Mouse (Mus musculus) testis, adult 2 months (tissue): ENCODE data around the gene Chaf1b. TPM values are rescaled to one million over a fixed set of nuclear protein-coding genes. Genes with fewer than 3 reads are reported as not detected.

ENCODE experiments used
- H3K27ac ChIP-seq: fragments of 200-500 bp; 2 replicates; pipeline ENCODE4 v1.5.1; 2012; ENCODE audit warnings: low read depth, low read length; ENCODE audit not compliant: control insufficient read depth, insufficient read depth
- H3K27me3 ChIP-seq: fragments of 200-500 bp; 2 replicates; pipeline ENCODE4 v1.6.1; 2012; ENCODE audit warnings: mild to moderate bottlenecking, low read length, moderate library complexity; ENCODE audit not compliant: control insufficient read depth, insufficient read depth
- H3K36me3 ChIP-seq: fragments of 200-500 bp; 2 replicates; pipeline ENCODE4 v1.6.1; 2012; ENCODE audit warnings: mild to moderate bottlenecking, low read length; ENCODE audit not compliant: control insufficient read depth, insufficient read depth
- H3K4me1 ChIP-seq: fragments of 200-500 bp; 2 replicates; pipeline ENCODE4 v1.6.1; 2012; ENCODE audit warnings: low read length; ENCODE audit not compliant: control insufficient read depth, insufficient read depth
- H3K4me3 ChIP-seq: fragments of 200-500 bp; 2 replicates; pipeline ENCODE4 v1.5.1; 2012; ENCODE audit warnings: low read depth, mild to moderate bottlenecking, low read length, moderate library complexity, mixed read lengths; ENCODE audit not compliant: control insufficient read depth
- CTCF ChIP-seq: fragments of 200-500 bp; IDR thresholded peaks from 2 replicates; pipeline ENCODE4 v1.5.1; 2012; ENCODE audit warnings: low read depth, mild to moderate bottlenecking, inconsistent platforms, low read length, moderate library complexity; ENCODE audit not compliant: control insufficient read depth, insufficient read depth, insufficient replicate concordance
- POLR2A ChIP-seq: fragments of 200-500 bp; IDR thresholded peaks from 2 replicates; pipeline ENCODE4 v1.6.1; 2012; ENCODE audit warnings: low read depth, mild to moderate bottlenecking, inconsistent platforms, low read length, moderate library complexity; ENCODE audit not compliant: control insufficient read depth
- polyA plus RNA-seq: library from polyadenylated mRNA; depleted of rRNA; stranded (reverse); fragments of >200 nt; gene quantifications from 2 replicates; pipeline ENCODE4 v1.2.3, GENCODE M21; 2012

Chaf1b gene
- polyA plus RNA-seq, 1 experiment: 9.3 TPM

- Histone ChIP-seq H3K4me3 (no peak overlapping the region; the same call in 1 of the 2 replicates), H3K27ac (0 out of 2 replicates have a peak overlapping the region, but pooled peaks have one; percentile 15), H3K36me3 (no peaks in the 10 kb centered on the region), H3K4me1 (peaks cover 17% of the 10 kb centered on the region), H3K27me3 (no peaks in the 10 kb centered on the region)
- TF ChIP-seq CTCF (no peak), POLR2A (no peak)
Measured at GRCm38 (mm10) chr16:93913881-93914576, 30.3 kb downstream of the Chaf1b start.

- H3K4me3 ChIP-seq: no peak overlapping the region
- peaks cover 24% of the 10 kb centered on the region for H3K4me1 ChIP-seq
- TF ChIP-seq CTCF: peak; percentile 10; the same call in 1 of the 2 replicates
- TF ChIP-seq POLR2A: no peak
Measured at GRCm38 (mm10) chr16:93915338-93915849, 31.7 kb downstream of the Chaf1b start.

GRCm38 (mm10) chr16:93917712-93918678, 34.3 kb downstream of the Chaf1b start:
- H3K27me3 ChIP-seq: no peaks in the 10 kb centered on the region
- TF ChIP-seq POLR2A (no peak), CTCF (peak; percentile 70; the same call in 1 of the 2 replicates)
- no peaks in the 10 kb centered on the region for H3K36me3 ChIP-seq
- H3K4me1 ChIP-seq: peaks cover 14% of the 10 kb centered on the region
- no peak overlapping the region for H3K27ac ChIP-seq
- H3K4me3 ChIP-seq: no peak overlapping the region

More at GRCm38 (mm10) chr16:93915338-93915849, 31.7 kb downstream of the Chaf1b start:
- no peak overlapping the region for H3K27ac ChIP-seq
- no peaks in the 10 kb centered on the region for H3K27me3 ChIP-seq
- no peaks in the 10 kb centered on the region for H3K36me3 ChIP-seq

- TF ChIP-seq CTCF (no peak), POLR2A (no peak)
- Histone ChIP-seq H3K4me1 (peaks cover 14% of the 10 kb centered on the region), H3K27ac (no peak overlapping the region), H3K36me3 (no peaks in the 10 kb centered on the region), H3K27me3 (no peaks in the 10 kb centered on the region), H3K4me3 (no peak overlapping the region)
Measured at GRCm38 (mm10) chr16:93918679-93919060, 35.0 kb downstream of the Chaf1b start.

GRCm38 (mm10) chr16:93919189-93919588, 35.5 kb downstream of the Chaf1b start:
- H3K36me3 ChIP-seq: no peaks in the 10 kb centered on the region
- no peak overlapping the region for H3K27ac ChIP-seq
- no peaks in the 10 kb centered on the region for H3K27me3 ChIP-seq
- peaks cover 14% of the 10 kb centered on the region for H3K4me1 ChIP-seq
- TF ChIP-seq POLR2A: no peak
- no peak for TF ChIP-seq CTCF
- H3K4me3 ChIP-seq: peak overlapping the region; percentile 5; the same call in 1 of the 2 replicates

GRCm38 (mm10) chr16:93920673-93921072, 37.0 kb downstream of the Chaf1b start:
- H3K27ac ChIP-seq: no peak overlapping the region
- TF ChIP-seq CTCF (no peak), POLR2A (no peak)
- H3K4me1 ChIP-seq: peaks cover 14% of the 10 kb centered on the region
- H3K27me3 ChIP-seq: no peaks in the 10 kb centered on the region
- H3K4me3 ChIP-seq: no peak overlapping the region
- H3K36me3 ChIP-seq: no peaks in the 10 kb centered on the region
